Mouse (Mus musculus) heart, adult 2 months (tissue): ENCODE data around the gene Irf5. TPM values are rescaled to one million over a fixed set of nuclear protein-coding genes. Genes with fewer than 3 reads are reported as not detected.
A peak's percentile ranks its signal among the peaks of the same experiment; 100 is the strongest.

Experiments used
- DNase-seq, 2 experiments: peaks; one replicate each; pipeline ENCODE4 v3.0.0; 2021
- H3K27ac ChIP-seq: fragments of 200-600 bp; 2 replicates; pipeline ENCODE4 v1.8.1; 2022
- H3K27me3 ChIP-seq: fragments of 200-500 bp; 2 replicates; pipeline ENCODE4 v1.6.1; 2012; ENCODE audit warnings: mild to moderate bottlenecking, low read length, inconsistent platforms, mixed read lengths; ENCODE audit not compliant: control insufficient read depth, insufficient read depth
- H3K36me3 ChIP-seq: fragments of 200-500 bp; 2 replicates; pipeline ENCODE4 v1.6.1; 2012; ENCODE audit warnings: low read length, inconsistent platforms; ENCODE audit not compliant: control insufficient read depth, insufficient read depth
- H3K4me1 ChIP-seq: fragments of 200-500 bp; 2 replicates; pipeline ENCODE4 v1.6.1; 2011; ENCODE audit warnings: low read length; ENCODE audit not compliant: control insufficient read depth, insufficient read depth
- H3K4me3 ChIP-seq: fragments of 200-600 bp; 2 replicates; pipeline ENCODE4 v1.8.1; 2022
- H3K79me2 ChIP-seq: fragments of 200-500 bp; replicated peaks from 2 replicates; pipeline ENCODE4 v1.6.1; 2012; ENCODE audit warnings: mild to moderate bottlenecking, inconsistent platforms, low read length, moderate library complexity, mixed read lengths; ENCODE audit not compliant: control insufficient read depth, insufficient read depth
- H3K9ac ChIP-seq: fragments of 200-500 bp; 2 replicates; pipeline ENCODE4 v1.6.1; 2012; ENCODE audit warnings: low read depth, mild to moderate bottlenecking, control low read depth, inconsistent platforms, low read length, mixed read lengths
- CTCF ChIP-seq: fragments of 200-600 bp; IDR thresholded peaks from 2 replicates; pipeline ENCODE4 v1.8.1; 2022; ENCODE audit warnings: antibody characterized with exemption, mild to moderate bottlenecking, moderate library complexity
- EP300 ChIP-seq: fragments of 200-500 bp; IDR thresholded peaks from 2 replicates; pipeline ENCODE4 v1.6.1; 2011; ENCODE audit warnings: low read depth, low read length, control low read depth; ENCODE audit not compliant: insufficient read depth
- POLR2A ChIP-seq: fragments of 200-500 bp; IDR thresholded peaks from 2 replicates; pipeline ENCODE4 v1.6.1; 2011; ENCODE audit warnings: mild to moderate bottlenecking, low read depth, low read length, control low read depth; ENCODE audit not compliant: insufficient read depth
- WGBS: fragments of 180-500 bp; shearing (Covaris S2); methylation state at CpG from one replicate; pipeline ENCODE4 v1.1.7; 2018; 5-methylcytosine and 5-hydroxymethylcytosine counted together
- intact Hi-C: fragments of 180-260 bp; cut with DNase I; formaldehyde crosslinking; loops from one replicate; pipeline ENCODE4 v1.15.1; 2025
- polyA plus RNA-seq: library from polyadenylated mRNA; depleted of rRNA; stranded (reverse); fragments of >200 nt; gene quantifications from 2 replicates; pipeline ENCODE4 v1.2.3, GENCODE M21; 2012
- total RNA-seq, 2 experiments: library from RNA; stranded (reverse); gene quantifications; 2 replicates each; pipeline ENCODE4 v1.2.3; 2021

Gene Irf5
- total and polyA plus RNA-seq, 3 experiments, result 2.7 to 7.5 (median 3.6) TPM

- Histone ChIP-seq H3K27ac (no peak overlapping the region), H3K27me3 (peaks cover 6% of the 10 kb centered on the region), H3K4me1 (no peaks in the 10 kb centered on the region; the same call in 1 of the 2 replicates), H3K36me3 (no peaks in the 10 kb centered on the region), H3K79me2 (no peaks in the 10 kb centered on the region), H3K4me3 (no peak overlapping the region), H3K9ac (no peak overlapping the region)
- 64% methylated on average over 6 of the region's 6 CpGs for WGBS
- intact Hi-C loops, result no loop called here
- DNase-seq, result no peak
- TF ChIP-seq CTCF, result no peak
- no peak for TF ChIP-seq POLR2A
- no peak for TF ChIP-seq EP300
Measured at GRCm38 (mm10) chr6:29522626-29523300, 3.7 kb upstream of the Irf5 start.

DNA sequence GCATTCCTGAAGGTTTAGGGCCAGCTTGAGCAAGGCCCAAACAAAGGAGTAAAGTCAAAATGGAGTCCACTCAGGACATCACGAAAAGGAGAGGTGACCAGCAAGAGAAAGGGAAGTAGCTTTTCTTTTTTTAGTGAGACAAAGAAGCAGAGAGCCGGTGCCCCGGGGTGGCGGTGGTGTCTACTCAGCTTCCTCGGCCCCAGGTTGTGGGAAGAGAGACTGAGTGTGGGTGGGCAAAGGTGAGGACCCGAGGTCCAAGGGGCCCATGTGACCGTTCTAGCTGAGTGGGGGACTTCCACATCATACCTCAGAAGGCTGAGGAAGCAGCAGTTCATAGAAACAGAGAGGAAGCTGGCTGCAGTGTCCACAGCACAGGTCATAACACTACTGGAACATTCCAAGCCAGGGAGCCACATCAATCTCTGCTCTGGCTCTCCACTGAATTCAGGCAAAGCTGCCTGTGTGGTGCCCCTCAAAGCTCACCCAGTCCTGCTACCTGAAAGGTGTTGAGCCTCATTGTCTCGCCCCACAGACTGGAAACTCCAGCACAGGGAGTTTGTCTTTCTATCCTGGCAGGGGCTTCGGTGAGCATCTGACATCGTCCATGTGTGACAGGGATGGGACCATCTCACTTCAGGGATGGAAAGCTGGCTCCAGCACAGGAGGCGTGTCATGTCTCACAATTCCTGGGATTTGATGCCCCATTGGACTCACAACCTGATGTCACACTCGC, 3.0 kb upstream of the Irf5 start:
- WGBS, result 72% methylated on average over 12 of the region's 12 CpGs
- H3K27me3 ChIP-seq, result peaks cover 6% of the 10 kb centered on the region
- no peaks in the 10 kb centered on the region for H3K36me3 ChIP-seq
- H3K79me2 ChIP-seq, result no peaks in the 10 kb centered on the region
- H3K27ac ChIP-seq, result no peak overlapping the region
- peak in 1 of 2 experiments; percentile 23 for DNase-seq
- TF ChIP-seq EP300 (no peak), CTCF (no peak), POLR2A (no peak)
- intact Hi-C loops, result no loop called here
- no peak overlapping the region for H3K9ac ChIP-seq
- H3K4me3 ChIP-seq, result no peak overlapping the region
- no peaks in the 10 kb centered on the region; the same call in 1 of the 2 replicates for H3K4me1 ChIP-seq

DNA sequence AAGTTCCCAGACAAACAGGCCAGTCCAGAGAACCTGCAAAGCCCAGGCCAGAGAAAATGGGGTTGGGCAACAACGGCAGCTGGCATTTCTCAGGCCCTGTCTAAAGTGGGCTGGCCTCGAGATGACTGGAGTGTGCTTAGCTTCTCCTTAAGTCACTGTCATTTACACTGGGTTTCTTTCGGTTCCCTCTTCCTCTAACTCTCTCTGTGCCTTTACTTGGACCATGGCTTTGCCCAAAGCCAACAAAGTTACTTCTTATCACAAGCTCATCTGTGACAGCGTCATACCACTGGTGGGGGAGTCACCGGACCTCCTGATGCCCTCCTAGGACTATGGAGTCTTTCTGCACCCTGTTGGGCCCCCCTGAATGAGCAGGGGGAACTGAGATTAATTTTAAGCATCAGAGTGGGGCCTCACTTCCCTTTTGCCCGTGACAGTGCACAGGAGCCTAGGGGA, 2.4 kb upstream of the Irf5 start:
- H3K27ac ChIP-seq, result no peak overlapping the region
- H3K4me1 ChIP-seq, result peaks cover 1% of the 10 kb centered on the region; the same call in 1 of the 2 replicates
- no peak overlapping the region for H3K9ac ChIP-seq
- no peak overlapping the region for H3K4me3 ChIP-seq
- H3K27me3 ChIP-seq, result peaks cover 6% of the 10 kb centered on the region
- intact Hi-C loops, result no loop called here
- TF ChIP-seq EP300 (0 out of 2 replicates have a peak, but pooled peaks have one; percentile 26), POLR2A (no peak)
- WGBS, result 44% methylated on average over 6 of the region's 6 CpGs
- DNase-seq, result peak; percentile 59 to 64
- H3K36me3 ChIP-seq, result no peaks in the 10 kb centered on the region
- no peaks in the 10 kb centered on the region for H3K79me2 ChIP-seq

DNA sequence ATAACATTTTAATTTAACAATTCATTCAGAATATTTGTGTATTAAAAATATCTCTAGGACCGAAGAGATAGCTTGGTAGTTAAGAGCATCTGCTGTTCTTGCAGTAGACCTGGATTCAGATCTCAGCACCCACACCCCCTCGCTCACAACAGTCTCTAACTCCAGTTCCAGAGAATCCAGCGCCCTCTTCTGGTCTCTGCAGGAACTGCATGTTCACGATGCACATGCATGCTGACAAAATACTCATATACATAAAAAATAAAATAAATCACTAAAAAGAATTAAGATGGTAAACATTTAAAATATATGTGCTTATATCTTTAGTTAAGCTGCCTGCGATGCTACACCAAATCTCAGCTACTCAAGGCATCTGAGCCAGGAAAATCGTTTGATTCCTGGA, 1.2 kb upstream of the Irf5 start:
- WGBS, result 82% methylated on average over 6 of the region's 6 CpGs
- DNase-seq, result no peak
- peaks cover 3% of the 10 kb centered on the region; the same call in 1 of the 2 replicates for H3K4me1 ChIP-seq

DNA sequence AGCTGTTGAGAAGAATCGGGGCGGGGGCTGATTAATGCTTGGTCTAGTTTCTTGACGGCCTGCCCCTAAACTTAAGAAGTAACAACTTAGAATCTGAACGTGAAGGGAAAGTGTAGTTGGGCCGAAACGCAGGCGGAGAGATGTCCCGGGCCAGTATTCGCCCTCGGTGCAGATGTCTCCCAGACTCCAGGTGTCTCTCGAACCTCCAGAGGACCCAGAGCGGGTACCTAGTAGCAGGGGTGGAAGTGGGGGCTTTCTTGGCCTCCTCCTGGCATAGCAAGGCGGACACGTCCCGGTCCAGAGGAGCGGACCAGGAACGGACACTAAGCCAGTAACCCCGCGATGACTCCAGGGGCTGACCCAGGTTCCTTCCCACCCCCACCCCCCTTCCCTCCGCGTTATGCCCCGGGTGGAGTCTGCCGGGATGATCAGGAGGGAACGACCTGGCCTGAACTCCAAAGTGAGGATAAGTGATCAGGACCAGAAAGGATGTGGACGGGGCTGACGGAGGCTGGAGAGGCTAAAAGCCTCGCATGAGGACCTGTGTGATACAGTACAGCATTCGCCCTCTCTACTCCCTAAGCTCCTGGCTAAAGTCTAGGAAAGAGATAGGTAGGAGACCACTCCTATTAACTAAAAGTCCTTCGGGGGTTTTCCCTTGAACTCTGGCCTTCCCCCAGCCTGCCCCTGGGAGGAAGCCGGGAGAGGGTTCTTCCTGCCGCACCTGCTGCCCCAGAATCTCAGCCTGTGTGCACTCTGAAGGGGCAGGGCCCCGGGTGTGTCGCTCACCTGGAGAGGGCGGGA, 1.1 kb downstream of the Irf5 start:
- no peak for TF ChIP-seq POLR2A
- no peak for TF ChIP-seq CTCF
- TF ChIP-seq EP300, result no peak
- intact Hi-C loops, result no loop called here
- H3K9ac ChIP-seq, result peak overlapping the region; percentile 80
- peaks cover 6% of the 10 kb centered on the region for H3K27me3 ChIP-seq
- H3K36me3 ChIP-seq, result no peaks in the 10 kb centered on the region
- H3K27ac ChIP-seq, result no peak overlapping the region; the same call in none of the 2 replicates
- H3K4me3 ChIP-seq, result peak overlapping the region; percentile 24
- peak in 1 of 2 experiments; percentile 32 for DNase-seq
- WGBS, result 9% methylated on average over 34 of the region's 34 CpGs
- no peaks in the 10 kb centered on the region for H3K79me2 ChIP-seq
- peaks cover 3% of the 10 kb centered on the region; the same call in 1 of the 2 replicates for H3K4me1 ChIP-seq

More for the DNA sequence above, 1.2 kb upstream of the Irf5 start:
- peaks cover 6% of the 10 kb centered on the region for H3K27me3 ChIP-seq
- H3K27ac ChIP-seq, result no peak overlapping the region
- H3K36me3 ChIP-seq, result no peaks in the 10 kb centered on the region
- no peak overlapping the region for H3K4me3 ChIP-seq
- H3K9ac ChIP-seq, result no peak overlapping the region
- no peak for TF ChIP-seq EP300
- TF ChIP-seq CTCF, result peak; percentile 58
- intact Hi-C loops, result no loop called here
- H3K79me2 ChIP-seq, result no peaks in the 10 kb centered on the region
